Mouse (Mus musculus) midbrain, embryonic 10.5 days (tissue): ENCODE results near the gene Ntrk3. TPM values are rescaled to one million over a fixed set of nuclear protein-coding genes. Genes with fewer than 3 reads are reported as not detected.

ENCODE experiments used
- DNase-seq: peaks from one replicate; pipeline ENCODE4 v3.0.0-alpha.2; 2017; ENCODE audit warnings: low spot score
- H3K27ac ChIP-seq: fragments of 300-500 bp; sonication (generic); replicated peaks from 2 replicates; pipeline ENCODE4 v1.5.1; 2016; ENCODE audit warnings: mild to moderate bottlenecking
- H3K27me3 ChIP-seq: fragments of 300-500 bp; sonication (generic); 2 replicates; pipeline ENCODE4 v1.6.1; 2016; ENCODE audit warnings: low read depth, mild to moderate bottlenecking; ENCODE audit not compliant: poor library complexity, severe bottlenecking
- H3K36me3 ChIP-seq: fragments of 300-500 bp; sonication (generic); 2 replicates; pipeline ENCODE4 v1.6.1; 2016; ENCODE audit warnings: mild to moderate bottlenecking, moderate library complexity
- H3K4me1 ChIP-seq: fragments of 300-500 bp; sonication (generic); 2 replicates; pipeline ENCODE4 v1.6.1; 2016
- H3K4me3 ChIP-seq: fragments of 300-500 bp; sonication (generic); 2 replicates; pipeline ENCODE4 v1.5.1; 2016; ENCODE audit warnings: mild to moderate bottlenecking, moderate library complexity
- H3K9me3 ChIP-seq: fragments of 300-500 bp; sonication (generic); replicated peaks from 2 replicates; pipeline ENCODE4 v1.6.1; 2016; ENCODE audit warnings: mild to moderate bottlenecking
- WGBS: fragments of 180-500 bp; shearing (Covaris S2); methylation state at CpG from one replicate; pipeline ENCODE4 v1.1.7; 2016; 5-methylcytosine and 5-hydroxymethylcytosine counted together
- polyA plus RNA-seq: library from polyadenylated mRNA; unstranded; fragments of >200 nt; fragmentation: Nextera tagmentation; extraction: Ambion mirVana; gene quantifications from 2 replicates; pipeline ENCODE4 v1.2.1, GENCODE M21; 2016

Ntrk3 gene
- 2.1 and 2.7 TPM in 2 replicates for polyA plus RNA-seq

- H3K36me3 ChIP-seq: no peaks in the 10 kb centered on the region
- no peaks in the 10 kb centered on the region for H3K27me3 ChIP-seq
- H3K27ac ChIP-seq: no peak within 1 kb of the TSS
- H3K9me3 ChIP-seq: no peaks in the 10 kb centered on the region
- no peak within 1 kb of the TSS for H3K4me3 ChIP-seq
- 88% methylated on average over 5 of the region's 5 CpGs for WGBS
- H3K4me1 ChIP-seq: no peaks in the 10 kb centered on the region
- DNase-seq: no peak
Measured at GRCm38 (mm10) chr7:78737614-78738210, at the start of gene Ntrk3. Gene Ntrk3 (minus strand): TSS chr7:78738012.

DNA sequence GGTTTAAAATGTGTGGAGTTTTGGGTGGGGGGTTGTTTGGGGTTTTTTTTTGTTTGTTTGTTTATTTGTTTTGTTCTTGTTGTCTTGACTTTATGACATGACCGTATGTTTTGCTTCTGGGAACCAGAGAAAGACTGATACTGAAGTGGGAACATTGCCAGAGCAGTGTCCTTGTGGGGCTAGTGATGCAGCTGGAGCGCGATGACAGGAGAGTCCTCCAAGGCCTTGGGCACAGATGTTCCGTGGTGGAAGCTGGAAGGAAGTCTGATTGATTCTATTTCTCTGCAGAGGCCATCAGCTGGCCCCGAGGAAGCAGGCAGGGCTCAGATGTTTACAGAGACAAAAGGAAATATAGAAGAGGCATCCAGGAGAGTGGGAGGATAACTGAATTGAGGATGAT, 48.1 kb upstream of the Ntrk3 start:
- no peaks in the 10 kb centered on the region for H3K9me3 ChIP-seq
- peaks cover 25% of the 10 kb centered on the region for H3K4me1 ChIP-seq
- no peak overlapping the region for H3K27ac ChIP-seq
- no peaks in the 10 kb centered on the region for H3K27me3 ChIP-seq
- WGBS: 87% methylated on average over 5 of the region's 5 CpGs
- DNase-seq: no peak
- H3K4me3 ChIP-seq: no peak overlapping the region
- peaks cover 43% of the 10 kb centered on the region for H3K36me3 ChIP-seq

DNA sequence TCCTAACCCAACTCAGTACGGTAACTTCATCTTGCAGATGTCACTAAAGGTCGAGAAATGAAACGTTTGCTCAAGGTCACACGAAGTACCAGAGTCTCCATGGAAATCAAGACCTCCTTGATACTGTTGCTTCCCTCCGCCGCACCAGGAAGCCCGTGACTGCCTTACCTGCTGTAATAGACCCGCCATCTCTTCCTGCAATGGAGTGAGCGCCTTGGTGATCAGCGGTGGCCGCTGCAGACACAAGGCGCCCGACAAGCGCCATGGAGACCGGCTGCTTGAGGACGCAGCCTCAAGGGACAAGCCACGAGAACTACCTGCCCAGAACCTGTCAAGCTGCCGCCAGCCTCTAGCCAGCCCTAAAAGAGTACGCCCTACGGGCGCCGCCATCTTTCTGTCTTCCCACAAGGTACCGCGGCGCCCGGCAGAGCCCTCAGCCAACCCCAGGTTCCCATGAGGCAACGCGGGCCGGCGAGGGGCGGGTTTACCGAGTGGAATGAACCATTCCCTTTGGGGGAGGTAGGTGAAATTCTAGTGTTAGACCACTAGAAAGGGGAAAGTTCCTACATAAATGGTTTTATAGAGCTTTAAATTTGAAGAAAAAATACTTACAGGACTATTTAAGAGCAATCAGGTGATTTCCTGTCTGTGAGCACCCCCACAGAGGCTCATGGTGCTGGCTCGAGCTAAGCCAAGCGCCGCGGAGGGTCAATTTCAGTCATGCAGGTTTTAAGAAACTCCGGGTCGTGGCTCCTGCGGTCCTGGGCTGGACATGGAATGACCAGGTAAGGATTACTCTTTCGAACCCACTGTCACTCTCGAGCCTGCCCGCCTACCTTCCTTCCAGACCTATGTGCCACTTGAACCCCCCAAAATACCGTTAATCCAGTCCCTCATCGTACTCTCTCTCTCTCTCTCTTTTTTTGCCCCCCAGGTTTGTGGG, 45.1 kb upstream of the Ntrk3 start, which contains the start of the genes Mrps11 and Mrpl46:
Gene Mrps11 (plus strand): TSS at position 481 of the 943 bp plus-strand sequence.
Gene Mrpl46 (minus strand): TSS at position 893 of the 943 bp plus-strand sequence.
- under 1% methylated on average over 44 of the region's 44 CpGs for WGBS
- no peaks in the 10 kb centered on the region for H3K27me3 ChIP-seq
- peak within 1 kb of the TSS; percentile 95 for H3K4me3 ChIP-seq
- DNase-seq: peak; percentile 86
- peaks cover 25% of the 10 kb centered on the region for H3K4me1 ChIP-seq
- peaks cover 43% of the 10 kb centered on the region for H3K36me3 ChIP-seq
- H3K27ac ChIP-seq: peak within 1 kb of the TSS; percentile 97
- no peaks in the 10 kb centered on the region for H3K9me3 ChIP-seq

DNA sequence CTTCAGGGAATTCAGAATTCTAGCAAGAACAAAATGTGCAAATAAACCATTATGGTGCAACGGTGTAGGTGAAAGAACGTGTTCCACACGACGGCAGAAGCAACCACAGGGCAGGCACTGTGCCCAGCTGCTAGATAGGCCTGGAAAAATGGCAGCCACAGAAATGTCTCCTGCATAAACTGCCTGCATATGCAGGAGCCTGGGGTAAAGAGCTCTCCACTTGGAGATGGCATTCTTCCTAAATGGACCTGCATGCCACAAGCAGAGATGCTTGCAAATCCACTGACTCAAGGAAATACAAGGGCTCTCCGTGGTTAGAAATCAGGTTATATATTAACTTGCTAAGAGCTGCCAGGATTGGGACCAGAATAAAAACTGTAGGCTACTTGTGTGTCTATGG, 40.9 kb upstream of the Ntrk3 start:
- no peak overlapping the region for H3K27ac ChIP-seq
- no peaks in the 10 kb centered on the region for H3K27me3 ChIP-seq
- peaks cover 15% of the 10 kb centered on the region for H3K4me1 ChIP-seq
- WGBS: 94% methylated on average over 5 of the region's 5 CpGs
- H3K4me3 ChIP-seq: no peak overlapping the region
- DNase-seq: no peak
- H3K36me3 ChIP-seq: peaks cover 68% of the 10 kb centered on the region
- no peaks in the 10 kb centered on the region for H3K9me3 ChIP-seq

- Histone ChIP-seq H3K9me3 (no peaks in the 10 kb centered on the region), H3K4me1 (no peaks in the 10 kb centered on the region; the same call in 1 of the 2 replicates), H3K27ac (no peak overlapping the region), H3K36me3 (peaks cover 36% of the 10 kb centered on the region), H3K27me3 (peaks cover 10% of the 10 kb centered on the region), H3K4me3 (no peak overlapping the region)
- WGBS: 90% methylated on average over 5 of the region's 5 CpGs
- DNase-seq: no peak
Measured at GRCm38 (mm10) chr7:78770936-78771335, 33.1 kb upstream of the Ntrk3 start.

- peaks cover 18% of the 10 kb centered on the region for H3K36me3 ChIP-seq
- 79% methylated on average over 7 of the region's 7 CpGs for WGBS
Measured at GRCm38 (mm10) chr7:78769075-78769652, 31.4 kb upstream of the Ntrk3 start.

GRCm38 (mm10) chr7:78767929-78768531, 30.2 kb upstream of the Ntrk3 start:
- DNase-seq: no peak
- peaks cover 10% of the 10 kb centered on the region for H3K27me3 ChIP-seq
- peaks cover 7% of the 10 kb centered on the region for H3K36me3 ChIP-seq
- 88% methylated on average over 12 of the region's 12 CpGs for WGBS
- H3K4me1 ChIP-seq: no peaks in the 10 kb centered on the region; the same call in 1 of the 2 replicates
- no peak overlapping the region for H3K4me3 ChIP-seq
- H3K27ac ChIP-seq: no peak overlapping the region
- H3K9me3 ChIP-seq: no peaks in the 10 kb centered on the region

More at GRCm38 (mm10) chr7:78769075-78769652, 31.4 kb upstream of the Ntrk3 start:
- no peak overlapping the region for H3K4me3 ChIP-seq
- no peak overlapping the region for H3K27ac ChIP-seq
- H3K27me3 ChIP-seq: peaks cover 10% of the 10 kb centered on the region
- no peaks in the 10 kb centered on the region; the same call in 1 of the 2 replicates for H3K4me1 ChIP-seq
- H3K9me3 ChIP-seq: no peaks in the 10 kb centered on the region
- DNase-seq: no peak

DNA sequence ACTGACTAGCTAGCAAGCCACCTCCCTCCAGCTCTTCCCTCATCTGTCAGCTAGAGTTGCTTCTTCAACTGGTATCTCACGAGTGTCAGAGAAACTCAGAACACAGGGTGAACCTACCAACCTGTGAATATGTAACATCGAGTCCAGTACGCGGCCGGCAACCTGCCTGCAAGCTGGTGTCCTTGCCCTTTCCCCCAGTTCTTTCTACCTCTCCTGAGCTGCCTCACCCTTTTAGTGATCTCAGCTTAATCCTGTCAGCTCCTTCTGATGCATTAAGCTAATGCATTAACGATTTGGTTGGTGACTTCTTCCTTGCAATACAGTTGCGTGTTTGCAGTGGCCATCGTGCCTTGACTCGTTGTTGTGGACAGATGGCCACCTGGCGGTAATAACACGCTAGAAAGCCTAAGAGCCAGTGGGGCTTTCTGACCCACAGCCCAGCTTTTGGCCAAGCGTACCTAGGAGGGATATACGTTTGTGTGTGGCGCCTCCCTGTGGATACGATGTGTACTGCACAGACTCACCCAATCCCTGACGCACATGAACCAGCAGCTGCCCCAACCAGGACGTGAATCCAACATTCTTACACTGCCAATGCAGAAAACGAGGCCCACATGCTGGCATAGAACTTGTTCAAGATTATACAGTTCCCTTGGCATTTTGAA, 28.3 kb upstream of the Ntrk3 start:
- Histone ChIP-seq H3K4me1 (no peaks in the 10 kb centered on the region; the same call in 1 of the 2 replicates), H3K4me3 (no peak overlapping the region), H3K36me3 (no peaks in the 10 kb centered on the region), H3K27ac (no peak overlapping the region), H3K9me3 (no peaks in the 10 kb centered on the region), H3K27me3 (peaks cover 10% of the 10 kb centered on the region)
- peak; percentile 85 for DNase-seq
- WGBS: 25% methylated on average over 18 of the region's 18 CpGs

DNA sequence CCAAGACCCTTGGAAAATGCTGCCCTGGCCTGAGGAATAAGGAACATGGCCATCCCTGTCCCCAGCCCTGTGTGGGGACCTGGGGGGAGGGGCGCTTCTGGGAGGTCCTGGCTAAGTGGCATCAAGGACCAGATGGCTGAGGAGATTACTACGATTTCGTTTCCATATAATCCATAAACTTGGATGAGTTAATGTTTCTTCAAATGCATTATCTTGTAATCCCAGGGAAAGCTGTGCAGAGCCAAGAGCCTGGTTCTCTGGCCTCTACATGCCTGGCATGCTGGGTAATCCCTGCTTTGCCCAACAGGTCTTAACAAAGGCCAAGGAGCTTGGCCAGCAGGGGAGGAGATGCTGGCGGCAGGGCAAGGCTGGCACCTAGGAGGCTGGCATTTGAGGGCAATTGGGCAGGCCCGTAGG, 27.4 kb upstream of the Ntrk3 start:
- peaks cover 10% of the 10 kb centered on the region for H3K27me3 ChIP-seq
- no peaks in the 10 kb centered on the region for H3K36me3 ChIP-seq
- no peaks in the 10 kb centered on the region for H3K9me3 ChIP-seq
- H3K27ac ChIP-seq: no peak overlapping the region
- H3K4me3 ChIP-seq: no peak overlapping the region
- WGBS: 71% methylated on average over 5 of the region's 5 CpGs
- DNase-seq: no peak
- no peaks in the 10 kb centered on the region; the same call in 1 of the 2 replicates for H3K4me1 ChIP-seq

- no peak overlapping the region for H3K27ac ChIP-seq
- H3K36me3 ChIP-seq: no peaks in the 10 kb centered on the region
- no peak for DNase-seq
- no peaks in the 10 kb centered on the region; the same call in 1 of the 2 replicates for H3K4me1 ChIP-seq
- H3K4me3 ChIP-seq: no peak overlapping the region
- peaks cover 10% of the 10 kb centered on the region for H3K27me3 ChIP-seq
- no peaks in the 10 kb centered on the region for H3K9me3 ChIP-seq
- 95% methylated on average over 3 of the region's 3 CpGs for WGBS
Measured at GRCm38 (mm10) chr7:78763801-78764200, 26.0 kb upstream of the Ntrk3 start.

GRCm38 (mm10) chr7:78754458-78755000, 16.7 kb upstream of the Ntrk3 start:
- Histone ChIP-seq H3K4me3 (no peak overlapping the region), H3K27me3 (no peaks in the 10 kb centered on the region), H3K9me3 (no peaks in the 10 kb centered on the region), H3K4me1 (no peaks in the 10 kb centered on the region), H3K36me3 (no peaks in the 10 kb centered on the region), H3K27ac (no peak overlapping the region)
- DNase-seq: no peak
- 67% methylated on average over 8 of the region's 8 CpGs for WGBS
